Comparison of ENCODE assay signal across 9 mouse cellular contexts in the genomic region with DNA sequence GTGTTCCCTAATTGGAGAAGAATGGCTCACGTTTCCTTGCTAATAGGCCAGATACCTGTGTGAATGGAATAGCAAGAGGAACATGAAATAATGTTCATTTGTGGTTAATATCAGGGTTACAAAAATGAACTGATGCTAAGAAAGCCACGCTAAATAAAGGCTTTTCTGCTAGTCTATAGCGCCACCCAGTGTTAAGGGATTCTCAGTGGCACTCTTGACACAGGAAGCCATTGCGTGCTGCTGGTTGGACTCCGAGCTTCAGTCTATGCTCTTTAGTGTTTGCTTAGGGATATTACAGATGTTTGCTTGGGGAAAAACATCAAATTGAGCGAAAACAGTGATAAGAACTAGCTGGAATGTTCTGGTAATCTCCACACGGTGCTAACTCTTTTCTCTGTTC.
DNase-seq lines count a peak whose midpoint lies in the region; ATAC-seq and TF ChIP-seq lines count a peak whose summit lies in the region.
"Had no signal": no experiment of that assay in that cellular context is flagged by ENCODE, and none has a peak within 500 bp of the region (broad histone marks: within the 10 kb centered on the region; RNA-seq: fewer than 3 reads in every experiment).

No protein-coding gene starts in this region.

- no peak overlapping the region for H3K4me3 ChIP-seq in liver, adult 2 months (ENCODE audit: insufficient read depth, low read depth, low read length)
- H3K4me3 ChIP-seq in liver, embryonic 12.5 days = no peak overlapping the region
- no peak overlapping the region for H3K4me3 ChIP-seq in kidney, embryonic 14.5 days (ENCODE audit: low read length)
- no peak overlapping the region for H3K4me3 ChIP-seq in limb, embryonic 13.5 days
- H3K4me3 ChIP-seq: myocyte had no signal

- H3K79me2 ChIP-seq in liver, adult 2 months (ENCODE audit: control insufficient read depth, insufficient read depth, low read length) = no peaks in the 10 kb centered on the region

- no peak overlapping the region for H3K4me2 ChIP-seq in liver, embryonic 12.5 days
- H3K4me2 ChIP-seq in kidney, embryonic 14.5 days (replicated peaks; ENCODE audit: low read depth, low read length) = no peak overlapping the region
- no peak overlapping the region for H3K4me2 ChIP-seq in limb, embryonic 13.5 days (replicated peaks)

- no peak for ATAC-seq in liver, embryonic 12.5 days
- ATAC-seq in kidney, embryonic 14.5 days (ENCODE audit: low FRiP score, low TSS enrichment) = peak; percentile 55; the same call in 1 of the 2 replicates
- peak; percentile 75 for ATAC-seq in limb, embryonic 13.5 days (ENCODE audit: low FRiP score, low read depth)
- ATAC-seq in megakaryocyte, adult 5-6 weeks (ENCODE audit: poor library complexity, severe bottlenecking) = no peak

- no peaks in the 10 kb centered on the region for H3K27me3 ChIP-seq in liver, adult 2 months (ENCODE audit: control insufficient read depth, insufficient read depth, low read length)
- no peaks in the 10 kb centered on the region for H3K27me3 ChIP-seq in liver, embryonic 12.5 days (replicated peaks)
- H3K27me3 ChIP-seq in kidney, embryonic 14.5 days (ENCODE audit: control insufficient read depth, insufficient read depth, low read length) = no peaks in the 10 kb centered on the region
- H3K27me3 ChIP-seq in limb, embryonic 13.5 days = no peaks in the 10 kb centered on the region

- H3K4me1 ChIP-seq in liver, adult 2 months (ENCODE audit: control insufficient read depth, insufficient read depth, low read length) = no peaks in the 10 kb centered on the region
- no peaks in the 10 kb centered on the region for H3K4me1 ChIP-seq in liver, embryonic 12.5 days
- no peaks in the 10 kb centered on the region for H3K4me1 ChIP-seq in kidney, embryonic 14.5 days (ENCODE audit: control insufficient read depth, insufficient read depth, low read length)
- no peaks in the 10 kb centered on the region for H3K4me1 ChIP-seq in limb, embryonic 13.5 days

- H3K27ac ChIP-seq in liver, adult 2 months (replicated peaks; ENCODE audit: insufficient read depth, low read depth, low read length) = no peak overlapping the region
- no peak overlapping the region for H3K27ac ChIP-seq in liver, embryonic 12.5 days
- H3K27ac ChIP-seq in kidney, embryonic 14.5 days (ENCODE audit: low read depth, low read length) = no peak overlapping the region
- no peak overlapping the region for H3K27ac ChIP-seq in limb, embryonic 13.5 days

- DNase-seq in liver, adult 2 months (ENCODE audit: extremely low read depth, low read depth, low spot score) = peak; percentile 45
- peak; percentile 19 for DNase-seq in cerebellum, adult 9-11 months
- peak; percentile 12 to 61 for DNase-seq in frontal cortex, postnatal 14 days (ENCODE audit: low spot score in 2 of 2)
- DNase-seq in right cerebral cortex, adult 18-20 months = peak; percentile 78

- TF ChIP-seq CTCF in liver, adult 2 months (IDR thresholded peaks at IDR 0.05; ENCODE audit: low read depth, low read length) = peak; percentile 37; the same call in 1 of the 2 replicates

- WGBS in liver, adult 2 months = 4% methylated on average over 7 of the region's 7 CpGs
- 11% methylated on average over 7 of the region's 7 CpGs for WGBS in liver, embryonic 12.5 days (ENCODE audit: insufficient replicate concordance)
- 8% methylated on average over 7 of the region's 7 CpGs for WGBS in kidney, embryonic 14.5 days
- 5% methylated on average over 7 of the region's 7 CpGs for WGBS in limb, embryonic 13.5 days

- no peak for TF ChIP-seq POLR2A in liver, adult 2 months (IDR thresholded peaks at IDR 0.05; ENCODE audit: extremely low read depth, insufficient read depth, low read length)

- no peaks in the 10 kb centered on the region for H3K36me3 ChIP-seq in liver, adult 2 months (ENCODE audit: control insufficient read depth, insufficient read depth, low read length)
- H3K36me3 ChIP-seq in liver, embryonic 12.5 days = no peaks in the 10 kb centered on the region
- no peaks in the 10 kb centered on the region for H3K36me3 ChIP-seq in kidney, embryonic 14.5 days (ENCODE audit: control insufficient read depth, insufficient read depth, low read length)
- no peaks in the 10 kb centered on the region for H3K36me3 ChIP-seq in limb, embryonic 13.5 days

- no peak overlapping the region for H3K9ac ChIP-seq in liver, adult 2 months (ENCODE audit: low read depth, low read length)
- no peak overlapping the region for H3K9ac ChIP-seq in liver, embryonic 12.5 days
- no peak overlapping the region for H3K9ac ChIP-seq in kidney, embryonic 14.5 days (ENCODE audit: low read depth, low read length)
- no peak overlapping the region for H3K9ac ChIP-seq in limb, embryonic 13.5 days

- no peaks in the 10 kb centered on the region for H3K9me3 ChIP-seq in liver, embryonic 12.5 days (replicated peaks)
- H3K9me3 ChIP-seq in kidney, embryonic 14.5 days (ENCODE audit: control insufficient read depth, low read length) = no peaks in the 10 kb centered on the region
- H3K9me3 ChIP-seq in limb, embryonic 13.5 days = no peaks in the 10 kb centered on the region

Comparison
In these comparisons a context has a peak if more than half of its experiments do, and no peak if none do; other contexts are left out.
1. DNase-seq: peak in every context shown above with its lines; median percentile 78 in right cerebral cortex, adult 18-20 months; 45 in liver, adult 2 months; 36 in frontal cortex, postnatal 14 days; 19 in cerebellum, adult 9-11 months.
2. ATAC-seq: peak in kidney, embryonic 14.5 days (single experiment) and limb, embryonic 13.5 days (single experiment); none in liver, embryonic 12.5 days (single experiment) and megakaryocyte, adult 5-6 weeks (single experiment).